Mouse (Mus musculus) heart, embryonic 16.5 days (tissue): ENCODE results near the gene Crtc1. TPM values are rescaled to one million over a fixed set of nuclear protein-coding genes. Genes with fewer than 3 reads are reported as not detected.
A peak's percentile ranks its signal among the peaks of the same experiment; 100 is the strongest.

Experiments
- ATAC-seq: fragments of 200-750 bp; cut with Nextera tagmentation; replicated peaks from 2 replicates; pipeline ENCODE4 v1.8.0; 2017; ENCODE audit warnings: moderate number of reproducible peaks; ENCODE audit not compliant: insufficient read depth, low FRiP score; ENCODE audit errors: extremely low read depth
- H3K27ac ChIP-seq: fragments of 300-500 bp; sonication (generic); 2 replicates; pipeline ENCODE4 v1.5.1; 2014; ENCODE audit warnings: mild to moderate bottlenecking, low read length, control low read depth, moderate library complexity
- H3K27me3 ChIP-seq: fragments of 300-500 bp; sonication (generic); 2 replicates; pipeline ENCODE4 v1.6.1; 2014; ENCODE audit warnings: low read length, mixed read lengths; ENCODE audit not compliant: control insufficient read depth, insufficient read depth
- H3K36me3 ChIP-seq: fragments of 300-500 bp; sonication (generic); 2 replicates; pipeline ENCODE4 v1.6.1; 2014; ENCODE audit not compliant: control insufficient read depth, insufficient read depth
- H3K4me1 ChIP-seq: fragments of 300-500 bp; sonication (generic); 2 replicates; pipeline ENCODE4 v1.6.1; 2014; ENCODE audit warnings: low read length, mixed read lengths; ENCODE audit not compliant: control insufficient read depth, insufficient read depth
- H3K4me2 ChIP-seq: fragments of 300-500 bp; sonication (generic); 2 replicates; pipeline ENCODE4 v1.6.1; 2014; ENCODE audit warnings: low read depth, mild to moderate bottlenecking, control low read depth, low read length
- H3K4me3 ChIP-seq: fragments of 300-500 bp; sonication (generic); 2 replicates; pipeline ENCODE4 v1.5.1; 2014; ENCODE audit warnings: mild to moderate bottlenecking, control low read depth, low read length
- H3K9ac ChIP-seq: fragments of 300-500 bp; sonication (generic); 2 replicates; pipeline ENCODE4 v1.6.1; 2014; ENCODE audit warnings: low read length, control low read depth
- H3K9me3 ChIP-seq: fragments of 300-500 bp; sonication (generic); replicated peaks from 2 replicates; pipeline ENCODE4 v1.6.1; 2016; ENCODE audit warnings: low read length; ENCODE audit not compliant: control insufficient read depth
- WGBS: fragments of 180-500 bp; shearing (Covaris S2); extraction: QIAGEN DNeasy Blood & Tissue Kit; methylation state at CpG from one replicate; pipeline ENCODE4 v1.1.7; 2014; 5-methylcytosine and 5-hydroxymethylcytosine counted together
- polyA plus RNA-seq: library from polyadenylated mRNA; unstranded; fragments of >200 nt; fragmentation: Nextera tagmentation; extraction: Ambion mirVana; gene quantifications from 2 replicates; pipeline ENCODE4 v1.2.1, GENCODE M21; 2015

Gene Crtc1
- polyA plus RNA-seq, 1 experiment from 2014 or later: 10.7 TPM

DNA sequence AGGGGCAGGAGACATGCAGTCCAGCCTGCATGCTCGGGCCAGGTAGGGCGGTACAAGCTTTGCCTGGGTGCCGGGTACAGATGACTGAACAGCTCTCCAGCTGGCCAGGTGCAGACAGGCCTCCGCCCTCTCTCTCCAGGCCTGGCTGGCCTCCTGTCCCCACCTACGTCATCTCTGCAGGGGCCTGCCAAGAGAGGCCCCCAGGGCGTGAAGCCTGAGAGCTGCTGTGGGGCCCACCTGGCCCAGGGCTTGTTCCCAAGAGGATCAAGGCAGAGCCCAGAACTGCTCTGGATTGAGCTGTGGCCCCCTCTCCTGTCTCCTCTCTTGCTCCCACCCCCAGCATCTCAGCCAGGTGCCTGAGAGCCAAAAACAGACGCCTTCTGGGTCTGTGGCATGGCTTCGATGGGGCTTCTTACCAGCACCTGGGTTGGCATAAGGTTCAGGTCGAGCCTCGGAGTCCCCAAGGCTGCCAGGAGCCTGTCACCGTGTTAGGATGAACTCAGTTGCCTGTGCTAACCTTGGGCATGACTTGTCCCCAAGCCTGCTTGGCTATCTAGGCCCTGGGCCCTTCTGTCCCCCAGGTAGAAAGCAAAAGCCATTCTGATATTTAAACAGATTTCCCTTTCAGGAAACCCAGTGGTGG, 32.8 kb downstream of the Crtc1 start:
- no peak overlapping the region for H3K4me2 ChIP-seq
- peaks cover 36% of the 10 kb centered on the region for H3K4me1 ChIP-seq
- H3K27ac ChIP-seq: no peak overlapping the region
- no peak overlapping the region for H3K4me3 ChIP-seq
- H3K27me3 ChIP-seq: no peaks in the 10 kb centered on the region
- 0 out of 2 replicates have a peak overlapping the region, but pooled peaks have one; percentile 3 for H3K9ac ChIP-seq
- H3K9me3 ChIP-seq: no peaks in the 10 kb centered on the region
- ATAC-seq: peak; percentile 28; the same call in 1 of the 2 replicates
- H3K36me3 ChIP-seq: no peaks in the 10 kb centered on the region; the same call in 1 of the 2 replicates
- WGBS: 66% methylated on average over 11 of the region's 11 CpGs

DNA sequence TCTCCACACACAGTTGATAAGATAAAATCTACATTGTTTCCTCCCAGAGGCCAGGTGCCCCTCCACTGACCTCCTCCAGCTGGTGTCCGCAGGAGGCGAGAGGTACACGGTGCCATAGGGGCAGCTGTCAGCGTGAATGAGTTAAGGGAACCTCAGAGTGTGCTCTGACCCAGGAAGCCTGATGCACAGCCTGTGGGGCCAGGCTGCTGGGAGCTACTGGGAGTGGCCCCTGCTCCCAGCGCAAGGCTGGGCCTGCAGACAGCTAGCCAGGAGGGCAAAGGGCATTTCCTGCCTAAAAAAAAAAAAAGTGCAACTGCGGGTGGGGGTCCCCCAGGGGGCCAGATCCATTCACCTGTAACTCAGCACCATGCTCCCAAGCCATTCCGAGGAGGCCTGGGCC, 34.2 kb downstream of the Crtc1 start:
- 63% methylated on average over 7 of the region's 7 CpGs for WGBS

DNA sequence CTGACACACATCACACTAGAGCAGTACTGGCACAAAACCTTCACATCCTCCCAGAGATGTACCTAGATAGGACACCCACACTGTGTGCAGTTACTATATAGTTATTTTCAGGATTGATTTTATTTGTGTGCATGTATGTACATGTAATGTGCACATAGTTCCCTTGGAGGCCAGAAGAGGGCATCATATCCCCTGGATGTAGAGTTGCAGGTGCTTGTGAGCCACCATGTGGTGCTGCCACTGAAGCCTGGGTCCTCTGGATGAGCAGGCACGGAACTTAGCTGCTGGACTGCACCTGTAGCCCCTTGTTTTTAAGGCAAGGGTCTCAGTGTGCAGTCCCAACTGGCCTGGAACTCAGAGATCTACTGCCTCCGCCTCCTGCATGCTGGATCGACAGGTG, 35.2 kb downstream of the Crtc1 start:
- no peaks in the 10 kb centered on the region for H3K27me3 ChIP-seq
- H3K4me2 ChIP-seq: no peak overlapping the region
- no peaks in the 10 kb centered on the region for H3K9me3 ChIP-seq
- H3K9ac ChIP-seq: no peak overlapping the region
- WGBS: 91% methylated on average over 3 of the region's 3 CpGs
- H3K27ac ChIP-seq: no peak overlapping the region
- H3K4me3 ChIP-seq: no peak overlapping the region
- peaks cover 34% of the 10 kb centered on the region for H3K4me1 ChIP-seq
- ATAC-seq: no peak
- no peaks in the 10 kb centered on the region; the same call in 1 of the 2 replicates for H3K36me3 ChIP-seq

More for the DNA sequence above, 34.2 kb downstream of the Crtc1 start:
- H3K9me3 ChIP-seq: no peaks in the 10 kb centered on the region
- no peaks in the 10 kb centered on the region for H3K27me3 ChIP-seq
- no peak overlapping the region for H3K27ac ChIP-seq
- H3K9ac ChIP-seq: no peak overlapping the region
- no peaks in the 10 kb centered on the region; the same call in 1 of the 2 replicates for H3K36me3 ChIP-seq
- no peak overlapping the region for H3K4me3 ChIP-seq
- H3K4me1 ChIP-seq: peaks cover 36% of the 10 kb centered on the region
- no peak overlapping the region for H3K4me2 ChIP-seq
- no peak for ATAC-seq

DNA sequence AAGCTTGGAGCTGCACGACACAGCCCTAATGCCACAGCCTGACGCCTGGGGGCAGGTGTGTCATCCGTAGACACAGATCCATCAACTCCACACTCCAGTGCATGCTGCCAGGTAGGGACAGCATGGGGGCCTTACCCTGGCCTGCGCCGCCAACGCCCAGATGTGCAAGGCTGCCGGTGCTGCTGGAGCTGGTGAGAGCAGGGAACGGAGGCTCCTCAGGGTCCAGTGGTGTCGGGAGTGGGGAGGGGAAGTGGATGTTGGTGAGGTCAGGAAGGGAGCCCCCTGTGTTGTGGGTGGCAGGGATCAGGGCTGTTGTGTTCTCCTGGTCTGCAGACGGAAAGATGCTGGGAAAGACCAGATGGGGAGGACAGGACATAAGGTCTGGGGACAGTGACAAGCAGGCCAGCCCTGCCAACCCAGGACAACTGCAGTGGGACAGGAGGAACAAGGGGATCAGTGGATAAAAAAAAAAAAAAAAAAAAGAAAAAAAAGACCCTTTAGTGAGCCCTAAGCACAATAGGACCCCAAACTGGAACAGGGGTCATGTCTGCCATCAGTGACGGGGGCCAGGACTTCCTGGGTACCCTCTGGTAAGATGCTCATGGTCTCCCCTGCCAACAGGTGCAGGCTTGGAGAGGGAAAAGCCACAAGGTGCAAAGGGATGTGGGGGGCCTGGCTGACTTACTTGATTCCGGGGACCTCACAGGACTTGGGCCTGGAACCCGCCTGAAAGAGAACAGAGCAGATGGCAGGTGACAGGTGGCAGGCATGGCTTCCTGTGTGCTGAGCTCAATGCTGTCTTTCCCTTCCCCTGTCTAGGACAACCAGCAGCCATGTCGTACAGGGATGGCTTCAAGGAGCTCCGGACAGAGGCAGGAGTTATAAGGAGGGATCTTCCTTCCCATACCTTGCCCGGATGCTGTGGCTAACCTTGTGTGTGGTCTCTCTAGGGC, 41.5 kb downstream of the Crtc1 start:
- Histone ChIP-seq H3K27me3 (no peaks in the 10 kb centered on the region), H3K4me3 (no peak overlapping the region), H3K9ac (no peak overlapping the region), H3K36me3 (no peaks in the 10 kb centered on the region), H3K4me2 (no peak overlapping the region), H3K27ac (no peak overlapping the region), H3K9me3 (no peaks in the 10 kb centered on the region), H3K4me1 (0 out of 2 replicates have a peak, but pooled peaks cover 2% of the 10 kb centered on the region)
- 84% methylated on average over 16 of the region's 16 CpGs for WGBS
- no peak for ATAC-seq

GRCm38 (mm10) chr8:70396184-70396583, 43.2 kb downstream of the Crtc1 start:
- 84% methylated on average over 5 of the region's 5 CpGs for WGBS
- H3K36me3 ChIP-seq: no peaks in the 10 kb centered on the region
- no peaks in the 10 kb centered on the region for H3K9me3 ChIP-seq
- H3K4me3 ChIP-seq: no peak overlapping the region
- H3K4me1 ChIP-seq: 0 out of 2 replicates have a peak, but pooled peaks cover 2% of the 10 kb centered on the region
- peak overlapping the region; percentile 41; the same call in 1 of the 2 replicates for H3K9ac ChIP-seq
- no peak overlapping the region for H3K4me2 ChIP-seq
- no peak for ATAC-seq
- no peaks in the 10 kb centered on the region for H3K27me3 ChIP-seq
- H3K27ac ChIP-seq: no peak overlapping the region

- Histone ChIP-seq H3K4me1 (0 out of 2 replicates have a peak, but pooled peaks cover 2% of the 10 kb centered on the region), H3K27ac (no peak overlapping the region), H3K4me3 (no peak overlapping the region), H3K36me3 (no peaks in the 10 kb centered on the region), H3K27me3 (no peaks in the 10 kb centered on the region), H3K9me3 (no peaks in the 10 kb centered on the region), H3K9ac (peak overlapping the region; percentile 41; the same call in 1 of the 2 replicates), H3K4me2 (no peak overlapping the region)
- WGBS: 50% methylated on average over 5 of the region's 5 CpGs
- no peak; the same call in 1 of the 2 replicates for ATAC-seq
Observed at GRCm38 (mm10) chr8:70395649-70396048, 43.7 kb downstream of the Crtc1 start.

GRCm38 (mm10) chr8:70394269-70394998, 44.9 kb downstream of the Crtc1 start:
- H3K4me2 ChIP-seq: no peak overlapping the region
- H3K27ac ChIP-seq: no peak overlapping the region
- H3K9me3 ChIP-seq: no peaks in the 10 kb centered on the region
- H3K27me3 ChIP-seq: no peaks in the 10 kb centered on the region
- H3K4me3 ChIP-seq: no peak overlapping the region
- no peaks in the 10 kb centered on the region for H3K36me3 ChIP-seq
- H3K9ac ChIP-seq: no peak overlapping the region
- H3K4me1 ChIP-seq: 0 out of 2 replicates have a peak, but pooled peaks cover 4% of the 10 kb centered on the region
- WGBS: 78% methylated on average over 8 of the region's 8 CpGs
- no peak for ATAC-seq

GRCm38 (mm10) chr8:70393087-70393486, 46.3 kb downstream of the Crtc1 start:
- no peak overlapping the region for H3K27ac ChIP-seq

More at GRCm38 (mm10) chr8:70393087-70393486, 46.3 kb downstream of the Crtc1 start:
- ATAC-seq: no peak
- no peaks in the 10 kb centered on the region for H3K36me3 ChIP-seq
- H3K4me1 ChIP-seq: 0 out of 2 replicates have a peak, but pooled peaks cover 4% of the 10 kb centered on the region
- H3K4me3 ChIP-seq: no peak overlapping the region
- 89% methylated on average over 5 of the region's 5 CpGs for whole genome bisulfite sequencing
- no peaks in the 10 kb centered on the region for H3K9me3 ChIP-seq
- H3K9ac ChIP-seq: no peak overlapping the region
- H3K27me3 ChIP-seq: no peaks in the 10 kb centered on the region
- no peak overlapping the region for H3K4me2 ChIP-seq
